Mouse (Mus musculus): ENCODE data around the gene Clstn3.

DNA sequence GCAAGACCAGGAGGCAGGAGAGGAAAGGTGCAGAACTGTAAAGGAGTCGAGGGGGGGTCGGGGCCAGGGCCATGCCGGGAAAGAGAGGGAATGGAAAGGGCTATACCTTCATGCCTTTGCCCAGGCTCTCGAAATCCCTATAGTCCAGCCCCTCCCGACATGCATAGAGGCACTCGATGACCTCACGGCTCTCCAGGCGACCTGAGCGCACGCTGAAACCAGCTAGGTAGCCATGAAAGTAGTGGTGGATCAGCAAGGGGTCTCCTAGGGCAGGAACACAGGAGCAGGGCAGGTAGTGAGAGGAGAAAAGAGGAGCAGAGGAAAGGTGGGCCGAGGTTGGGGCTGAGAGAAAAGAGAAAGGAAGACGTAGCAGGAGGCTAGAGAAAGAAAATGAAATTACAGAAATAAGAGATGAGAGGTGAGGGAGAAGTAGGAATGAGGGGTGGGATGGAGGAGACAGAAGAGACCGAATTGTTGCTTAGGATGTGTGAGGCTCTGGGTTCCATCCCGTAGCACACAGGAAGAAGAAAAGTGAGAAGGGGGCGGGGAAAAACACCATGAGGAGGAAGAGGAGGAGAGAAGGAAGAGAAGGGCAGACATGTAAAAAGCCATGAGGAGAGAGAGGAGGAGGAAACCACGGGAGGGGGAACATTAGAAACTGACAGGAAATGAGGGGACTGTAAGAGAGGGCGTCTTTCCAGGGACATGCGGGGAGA, 14.8 kb downstream of the Clstn3 start:
- TF ChIP-seq POLR2A (IDR thresholded peaks at IDR 0.05; ENCODE audit: low read depth, low read length) (no peak), CTCF (IDR thresholded peaks at IDR 0.05; ENCODE audit: extremely low read depth, insufficient read length, insufficient replicate concordance, low read depth, low read length) (no peak)
